11 mouse cellular contexts compared by ENCODE assay signal in genomic region chr11:102226067-102226978, GRCm38 (mm10). TPM values are rescaled to one million over a fixed set of nuclear protein-coding genes. Genes with fewer than 3 reads are reported as not detected.
A peak's percentile ranks its signal among the peaks of the same experiment; 100 is the strongest.
DNase-seq lines count a peak whose midpoint lies in the region; ATAC-seq and TF ChIP-seq lines count a peak whose summit lies in the region.
"Had no signal": no experiment of that assay in that cellular context is flagged by ENCODE, and none has a peak within 500 bp of the region (broad histone marks: within the 10 kb centered on the region; RNA-seq: fewer than 3 reads in every experiment).

No protein-coding gene starts in this region.

- no peaks in the 10 kb centered on the region for H3K27me3 ChIP-seq in heart, embryonic 10.5 days (ENCODE audit: insufficient read depth, poor library complexity, severe bottlenecking)
- H3K27me3 ChIP-seq in hindbrain, postnatal 0 days (ENCODE audit: insufficient read depth, low read length), result no peaks in the 10 kb centered on the region
- no peaks in the 10 kb centered on the region for H3K27me3 ChIP-seq in kidney, embryonic 15.5 days

- ATAC-seq in hindbrain, postnatal 0 days, result no peak
- no peak for ATAC-seq in kidney, embryonic 15.5 days (replicated peaks; ENCODE audit: low FRiP score)

- H3K9me3 ChIP-seq in heart, embryonic 10.5 days, result no peaks in the 10 kb centered on the region
- H3K9me3 ChIP-seq in hindbrain, postnatal 0 days (ENCODE audit: low read length), result no peaks in the 10 kb centered on the region
- no peaks in the 10 kb centered on the region for H3K9me3 ChIP-seq in kidney, embryonic 15.5 days (replicated peaks)

- H3K27ac ChIP-seq in heart, embryonic 10.5 days, result peak overlapping the region; percentile 68
- peak overlapping the region; percentile 62 for H3K27ac ChIP-seq in embryonic fibroblast, embryonic 13.5 days (ENCODE audit: insufficient read depth, low read length)
- H3K27ac ChIP-seq in hindbrain, postnatal 0 days, result no peak overlapping the region
- H3K27ac ChIP-seq in kidney, embryonic 15.5 days, result no peak overlapping the region

- 0 out of 2 replicates have a peak overlapping the region, but pooled peaks have one; percentile 3 for H3K4me3 ChIP-seq in heart, embryonic 10.5 days
- H3K4me3 ChIP-seq in embryonic fibroblast, embryonic 13.5 days (ENCODE audit: insufficient read depth, low read length), result no peak overlapping the region
- no peak overlapping the region for H3K4me3 ChIP-seq in hindbrain, postnatal 0 days (ENCODE audit: low read length)
- no peak overlapping the region for H3K4me3 ChIP-seq in kidney, embryonic 15.5 days (replicated peaks)

- no peak overlapping the region for H3K9ac ChIP-seq in hindbrain, postnatal 0 days (replicated peaks; ENCODE audit: low read length)
- H3K9ac ChIP-seq in kidney, embryonic 15.5 days, result no peak overlapping the region

- no peak for TF ChIP-seq POLR2A in embryonic fibroblast, embryonic 13.5 days (IDR thresholded peaks at IDR 0.05; ENCODE audit: low read depth, low read length)

- WGBS in heart, embryonic 10.5 days, result 69% methylated on average over 12 of the region's 12 CpGs
- whole genome bisulfite sequencing in hindbrain, postnatal 0 days, result 52% methylated on average over 12 of the region's 12 CpGs
- WGBS in kidney, embryonic 15.5 days, result 72% methylated on average over 12 of the region's 12 CpGs

- peaks cover 8% of the 10 kb centered on the region for H3K36me3 ChIP-seq in heart, embryonic 10.5 days
- 0 out of 2 replicates have a peak, but pooled peaks cover 4% of the 10 kb centered on the region for H3K36me3 ChIP-seq in hindbrain, postnatal 0 days (ENCODE audit: insufficient read depth, low read length)
- H3K36me3 ChIP-seq in kidney, embryonic 15.5 days, result peaks cover 3% of the 10 kb centered on the region; the same call in 1 of the 2 replicates

- peak overlapping the region; percentile 78 for H3K4me2 ChIP-seq in hindbrain, postnatal 0 days (ENCODE audit: low read depth, low read length)
- no peak overlapping the region for H3K4me2 ChIP-seq in kidney, embryonic 15.5 days

- no peak for TF ChIP-seq CTCF in embryonic fibroblast, embryonic 13.5 days (IDR thresholded peaks at IDR 0.05; ENCODE audit: borderline replicate concordance, insufficient read depth, low read length)
- no peak for TF ChIP-seq CTCF in hindbrain, postnatal 0 days (IDR thresholded peaks at IDR 0.05; ENCODE audit: low read depth)

- DNase-seq in heart, embryonic 10.5 days (ENCODE audit: low spot score), result no peak
- no peak for DNase-seq in heart, adult 9 months (ENCODE audit: low spot score in 2 of 2)
- peak; percentile 37 for DNase-seq in R1 (ENCODE audit: low read depth, low spot score)
- DNase-seq in hindbrain, postnatal 0 days (ENCODE audit: low spot score), result no peak
- DNase-seq in retina, postnatal 1 day, result no peak
- DNase-seq in layer of hippocampus, postnatal 36 days, result no peak
- DNase-seq: kidney, adult 2 months; right cerebral cortex, postnatal 4 days had no signal

- H3K4me1 ChIP-seq in heart, embryonic 10.5 days, result peaks cover 83% of the 10 kb centered on the region
- peaks cover 19% of the 10 kb centered on the region for H3K4me1 ChIP-seq in embryonic fibroblast, embryonic 13.5 days (ENCODE audit: control insufficient read depth, insufficient read depth, low read length)
- H3K4me1 ChIP-seq in hindbrain, postnatal 0 days (ENCODE audit: insufficient read depth, low read length), result peaks cover 42% of the 10 kb centered on the region
- peaks cover 73% of the 10 kb centered on the region for H3K4me1 ChIP-seq in kidney, embryonic 15.5 days

RNA-seq across cellular contexts. Expression of gene Hdac5, which starts 3.6 kb away (rescaled TPM):
- polyA plus RNA-seq in heart, embryonic 10.5 days (2016; fragmentation: Nextera tagmentation; extraction: Ambion mirVana), result 84.9 and 103 TPM in 2 replicates
- 47.8 and 54.9 TPM in 2 replicates for polyA plus RNA-seq in embryonic fibroblast, embryonic 13.5 days (2011; ENCODE audit: insufficient read length, low read depth, missing spikeins)
- 212 and 350 TPM in 2 replicates for total RNA-seq in hindbrain, postnatal 0 days (2014; rRNA removed)
- 61.2 and 61.9 TPM in 2 replicates for polyA plus RNA-seq in hindbrain, postnatal 0 days (2015; fragmentation: Nextera tagmentation; extraction: Ambion mirVana)
- 47.4 and 48.4 TPM in 2 replicates for polyA plus RNA-seq in kidney, embryonic 15.5 days (2015; fragmentation: Nextera tagmentation; extraction: Ambion mirVana)
- 100 to 1,000 TPM; 227 to 234 TPM for total RNA-seq in layer of hippocampus, postnatal 36 days (2021)

RNA-seq across cellular contexts. Expression of gene BC030867, which starts 22.4 kb away (rescaled TPM):
- polyA plus RNA-seq in heart, embryonic 10.5 days (2016; fragmentation: Nextera tagmentation; extraction: Ambion mirVana), result 16.5 and 19.4 TPM in 2 replicates
- polyA plus RNA-seq in embryonic fibroblast, embryonic 13.5 days (2011; ENCODE audit: insufficient read length, low read depth, missing spikeins), result 6.5 and 10.2 TPM in 2 replicates
- total RNA-seq in hindbrain, postnatal 0 days (2014; rRNA removed), result 2.3 and 2.4 TPM in 2 replicates
- 2.1 and 2.3 TPM in 2 replicates for polyA plus RNA-seq in hindbrain, postnatal 0 days (2015; fragmentation: Nextera tagmentation; extraction: Ambion mirVana)
- polyA plus RNA-seq in kidney, embryonic 15.5 days (2015; fragmentation: Nextera tagmentation; extraction: Ambion mirVana), result 18.1 and 22.2 TPM in 2 replicates
- total RNA-seq in layer of hippocampus, postnatal 36 days (2021), result 1 to 10 TPM in 1 of 2 experiments, under 1 TPM in 1; 0.58 to 1.5 TPM
- total RNA-seq: monocyte, adult 5-6 weeks had no signal

RNA-seq across cellular contexts. Expression of gene G6pc3, which starts 36.9 kb away (rescaled TPM):
- polyA plus RNA-seq in heart, embryonic 10.5 days (2016; fragmentation: Nextera tagmentation; extraction: Ambion mirVana), result 35.0 and 40.9 TPM in 2 replicates
- polyA plus RNA-seq in embryonic fibroblast, embryonic 13.5 days (2011; ENCODE audit: insufficient read length, low read depth, missing spikeins), result 37.9 and 40.0 TPM in 2 replicates
- total RNA-seq in hindbrain, postnatal 0 days (2014; rRNA removed), result 67.5 and 70.1 TPM in 2 replicates
- polyA plus RNA-seq in hindbrain, postnatal 0 days (2015; fragmentation: Nextera tagmentation; extraction: Ambion mirVana), result 43.8 and 46.2 TPM in 2 replicates
- 39.7 and 43.4 TPM in 2 replicates for polyA plus RNA-seq in kidney, embryonic 15.5 days (2015; fragmentation: Nextera tagmentation; extraction: Ambion mirVana)
- total RNA-seq in layer of hippocampus, postnatal 36 days (2021), result 10 to 100 TPM; 52.0 to 58.5 TPM

RNA-seq across cellular contexts. Expression of gene Lsm12, which starts 41.2 kb away (rescaled TPM):
- polyA plus RNA-seq in heart, embryonic 10.5 days (2016; fragmentation: Nextera tagmentation; extraction: Ambion mirVana), result 90.9 and 108 TPM in 2 replicates
- 113 and 124 TPM in 2 replicates for polyA plus RNA-seq in embryonic fibroblast, embryonic 13.5 days (2011; ENCODE audit: insufficient read length, low read depth, missing spikeins)
- 65.7 and 167 TPM in 2 replicates for total RNA-seq in hindbrain, postnatal 0 days (2014; rRNA removed)
- 147 and 153 TPM in 2 replicates for polyA plus RNA-seq in hindbrain, postnatal 0 days (2015; fragmentation: Nextera tagmentation; extraction: Ambion mirVana)
- 122 and 135 TPM in 2 replicates for polyA plus RNA-seq in kidney, embryonic 15.5 days (2015; fragmentation: Nextera tagmentation; extraction: Ambion mirVana)
- total RNA-seq in layer of hippocampus, postnatal 36 days (2021), result 10 to 100 TPM; 59.4 to 60.8 TPM

RNA-seq across cellular contexts. Expression of gene Asb16, which starts 42.2 kb away (rescaled TPM):
- polyA plus RNA-seq in heart, embryonic 10.5 days (2016; fragmentation: Nextera tagmentation; extraction: Ambion mirVana), result 0.06 and 0.08 TPM in 2 replicates
- polyA plus RNA-seq in embryonic fibroblast, embryonic 13.5 days (2011; ENCODE audit: insufficient read length, low read depth, missing spikeins), result 0.37 and 0.45 TPM in 2 replicates
- total RNA-seq in hindbrain, postnatal 0 days (2014; rRNA removed), result 2.2 and 2.6 TPM in 2 replicates
- polyA plus RNA-seq in hindbrain, postnatal 0 days (2015; fragmentation: Nextera tagmentation; extraction: Ambion mirVana), result 0.29 and 0.41 TPM in 2 replicates
- 0.10 and 0.13 TPM in 2 replicates for polyA plus RNA-seq in kidney, embryonic 15.5 days (2015; fragmentation: Nextera tagmentation; extraction: Ambion mirVana)
- 1 to 10 TPM; 1.0 to 1.2 TPM for total RNA-seq in layer of hippocampus, postnatal 36 days (2021)
- total RNA-seq: monocyte, adult 5-6 weeks had no signal

Comparison
In these comparisons a context has a peak if more than half of its experiments do, and no peak if none do; other contexts are left out.
1. H3K27ac ChIP-seq: peak in heart, embryonic 10.5 days (single experiment) and embryonic fibroblast, embryonic 13.5 days (single experiment); none in hindbrain, postnatal 0 days (single experiment) and kidney, embryonic 15.5 days (single experiment).